Mouse (Mus musculus) G1E (cell line): Measurements from ENCODE around the gene Cldn15.

Source experiments
- CTCF ChIP-seq: IDR thresholded peaks from 2 replicates; pipeline ENCODE4 v1.5.1; 2012; ENCODE audit warnings: low read depth, low read length, inconsistent platforms, mixed read lengths
- GATA1 ChIP-seq: IDR thresholded peaks from 2 replicates; pipeline ENCODE4 v1.6.1; 2012; ENCODE audit warnings: borderline replicate concordance, low read length, inconsistent platforms, mixed read lengths
- TAL1 ChIP-seq: conservative IDR thresholded peaks from 2 replicates; pipeline ENCODE4 v1.6.1; 2012; ENCODE audit warnings: low read depth, low read length, inconsistent platforms, mixed read lengths

DNA sequence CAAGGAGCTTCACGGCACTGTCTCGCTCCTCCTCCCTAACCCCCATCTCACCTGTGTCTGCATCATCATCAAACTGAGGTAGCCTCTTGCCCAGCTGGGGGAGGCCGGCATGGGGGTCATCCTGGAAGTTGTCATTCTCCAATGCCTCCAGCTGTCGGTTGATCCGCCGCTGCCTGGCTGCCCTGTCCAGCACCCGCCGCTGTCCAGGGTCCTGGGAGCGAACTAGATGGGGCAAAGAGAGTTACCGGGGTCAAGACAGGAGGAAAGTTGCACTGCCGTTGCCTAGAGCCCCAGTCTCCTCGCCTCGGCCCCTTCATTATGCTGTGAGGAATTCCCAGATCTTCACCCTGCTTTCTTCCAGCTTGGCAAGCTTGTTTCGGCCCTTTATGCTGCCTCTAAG, 18.4 kb downstream of the Cldn15 start:
- 0 out of 2 replicates have a peak, but pooled peaks have one; percentile 1 for TF ChIP-seq CTCF
- no peak for TF ChIP-seq GATA1
- TF ChIP-seq TAL1, result no peak
